Mouse (Mus musculus) CH12.LX (cell line): ENCODE data around the gene Rfxap. TPM values are rescaled to one million over a fixed set of nuclear protein-coding genes. Genes with fewer than 3 reads are reported as not detected.

ENCODE experiments used
- DNase-seq: peaks from one replicate; pipeline ENCODE4 v3.0.0-alpha.2; 2013; ENCODE audit errors: extremely low read depth
- H3K27ac ChIP-seq: 2 replicates; pipeline ENCODE4 v1.5.1; 2012; ENCODE audit warnings: low read depth, mild to moderate bottlenecking, control low read depth, moderate library complexity; ENCODE audit not compliant: insufficient read depth
- H3K27me3 ChIP-seq: replicated peaks from 2 replicates; pipeline ENCODE3; 2012; ENCODE audit warnings: inconsistent platforms
- H3K36me3 ChIP-seq, 2 experiments: replicated peaks in 1 of 2; 2 replicates each; pipeline versions ENCODE3 to v1.6.1; 2012; ENCODE audit warnings: inconsistent platforms in 1 of 2, low read length in 1 of 2, mild to moderate bottlenecking in 1 of 2, mixed read lengths in 1 of 2, moderate library complexity in 1 of 2; ENCODE audit not compliant: control insufficient read depth in 1 of 2, insufficient read depth in 1 of 2
- H3K4me1 ChIP-seq, 2 experiments: 2 replicates each; pipeline ENCODE4 v1.6.1; 2012; ENCODE audit warnings: inconsistent platforms in 1 of 2, moderate library complexity in 1 of 2; ENCODE audit not compliant: insufficient read depth in 2 of 2, control insufficient read depth in 1 of 2
- H3K4me2 ChIP-seq: 2 replicates; pipeline ENCODE4 v1.6.1; 2012; ENCODE audit warnings: low read depth, mild to moderate bottlenecking, control low read depth; ENCODE audit not compliant: poor library complexity, insufficient read depth, severe bottlenecking
- H3K4me3 ChIP-seq, 3 experiments: fragments of 150-350 bp in 1 of 3; sonication (generic) in 1 of 3; replicated peaks in 1 of 3; 2 replicates each; pipeline versions ENCODE3 to v1.5.1; 2011 to 2012; ENCODE audit warnings: low read depth in 2 of 3, low read length in 2 of 3, mild to moderate bottlenecking in 2 of 3, moderate library complexity in 2 of 3, control low read depth in 1 of 3, improper control_type of control experiment in 1 of 3, inconsistent platforms in 1 of 3, mixed read lengths in 1 of 3; ENCODE audit not compliant: poor library complexity in 1 of 3
- H3K79me2 ChIP-seq: replicated peaks from 2 replicates; pipeline ENCODE4 v1.6.1; 2012; ENCODE audit warnings: mild to moderate bottlenecking, moderate library complexity; ENCODE audit not compliant: control insufficient read depth, poor library complexity, insufficient read depth, severe bottlenecking; ENCODE audit errors: extremely low read depth
- H3K9ac ChIP-seq: 2 replicates; pipeline ENCODE4 v1.6.1; 2012; ENCODE audit warnings: low read depth, mild to moderate bottlenecking, control low read depth, moderate library complexity; ENCODE audit not compliant: insufficient read depth
- H3K9me3 ChIP-seq: replicated peaks from 2 replicates; pipeline ENCODE3; 2012; ENCODE audit warnings: low read length, inconsistent platforms, mixed read lengths
- BHLHE40 ChIP-seq: IDR thresholded peaks from 2 replicates; pipeline ENCODE4 v1.6.1; 2011; ENCODE audit warnings: mild to moderate bottlenecking, low read depth, low read length, improper control_type of control experiment
- CHD2 ChIP-seq: IDR thresholded peaks from 2 replicates; pipeline ENCODE4 v1.6.1; 2011; ENCODE audit warnings: low read length, improper control_type of control experiment
- CTCF ChIP-seq, 2 experiments: IDR thresholded peaks in 1 of 2; conservative IDR thresholded peaks in 1 of 2; 2 replicates each; pipeline ENCODE4 v1.5.1; 2011 to 2012; ENCODE audit warnings: low read depth in 2 of 2, low read length in 2 of 2, improper control_type of control experiment in 1 of 2, inconsistent platforms in 1 of 2, mild to moderate bottlenecking in 1 of 2, moderate library complexity in 1 of 2
- ELF1 ChIP-seq: IDR thresholded peaks from 2 replicates; pipeline ENCODE4 v1.6.1; 2014; ENCODE audit warnings: low read depth, mild to moderate bottlenecking, inconsistent platforms, low read length, improper control_type of control experiment
- EP300 ChIP-seq: IDR thresholded peaks from 2 replicates; pipeline ENCODE4 v1.6.1; 2011; ENCODE audit warnings: low read length, improper control_type of control experiment
- ETS1 ChIP-seq: conservative IDR thresholded peaks from 2 replicates; pipeline ENCODE4 v1.6.1; 2012; ENCODE audit warnings: low read depth, mild to moderate bottlenecking, inconsistent platforms, low read length, improper control_type of control experiment, moderate library complexity
- IRF4 ChIP-seq: IDR thresholded peaks from 2 replicates; pipeline ENCODE4 v1.6.1; 2014; ENCODE audit warnings: low read depth, mild to moderate bottlenecking, inconsistent platforms, low read length, improper control_type of control experiment
- KAT2A ChIP-seq: IDR thresholded peaks from 2 replicates; pipeline ENCODE4 v1.6.1; 2012; ENCODE audit warnings: low read length, improper control_type of control experiment, inconsistent platforms; ENCODE audit not compliant: insufficient replicate concordance
- MXI1 ChIP-seq: IDR thresholded peaks from 2 replicates; pipeline ENCODE4 v1.6.1; 2011; ENCODE audit warnings: mild to moderate bottlenecking, low read depth, low read length, improper control_type of control experiment
- PAX5 ChIP-seq: IDR thresholded peaks from 2 replicates; pipeline ENCODE4 v1.6.1; 2012; ENCODE audit warnings: low read length, inconsistent platforms, mixed read lengths
- SIN3A ChIP-seq: IDR thresholded peaks from 2 replicates; pipeline ENCODE4 v1.6.1; 2012; ENCODE audit warnings: low read length, improper control_type of control experiment, inconsistent platforms
- SMC3 ChIP-seq: IDR thresholded peaks from 2 replicates; pipeline ENCODE4 v1.6.1; 2011; ENCODE audit warnings: low read depth, low read length, improper control_type of control experiment
- USF1 ChIP-seq: IDR thresholded peaks from 2 replicates; pipeline ENCODE4 v1.6.1; 2014; ENCODE audit warnings: low read depth, mild to moderate bottlenecking, inconsistent platforms, low read length, improper control_type of control experiment
- USF2 ChIP-seq: conservative IDR thresholded peaks from 2 replicates; pipeline ENCODE4 v1.6.1; 2011; ENCODE audit warnings: low read depth, low read length, improper control_type of control experiment
- ZKSCAN1 ChIP-seq: IDR thresholded peaks from 2 replicates; pipeline ENCODE4 v1.6.1; 2012; ENCODE audit warnings: low read depth, inconsistent platforms, low read length, improper control_type of control experiment, borderline replicate concordance
- ZMIZ1 ChIP-seq: IDR thresholded peaks from 2 replicates; pipeline ENCODE4 v1.6.1; 2012; ENCODE audit warnings: low read depth, mild to moderate bottlenecking, inconsistent platforms, low read length, improper control_type of control experiment
- ZNF384 ChIP-seq: IDR thresholded peaks from 2 replicates; pipeline ENCODE4 v1.6.1; 2012; ENCODE audit warnings: low read depth, low read length, improper control_type of control experiment, inconsistent platforms
- dilution Hi-C: fragments of 300-500 bp; cut with MboI; formaldehyde crosslinking; loops from 2 replicates; pipeline ENCODE4 v1.14.3; 2020; ENCODE audit warnings: low sequenced_read_pairs; ENCODE audit not compliant: extremely low pct_unique_long_range_greater_than_20kb, extremely low pct_ligation_motif_present
- in situ Hi-C: fragments of 300-500 bp; cut with MboI; formaldehyde crosslinking; loops from 3 replicates; pipeline ENCODE4 v1.14.3; 2019; ENCODE audit warnings: low sequenced_read_pairs, low pct_ligation_motif_present, low pct_unique_long_range_greater_than_20kb, mixed read lengths
- polyA plus RNA-seq: library from polyadenylated mRNA; unstranded; fragments of >175 nt; gene quantifications from 2 replicates; pipeline ENCODE4 v1.2.1, GENCODE M21; 2012; ENCODE audit warnings: low read depth; ENCODE audit not compliant: insufficient read length
- total RNA-seq, 2 experiments: library from RNA; depleted of rRNA; stranded (reverse); fragments of 300-350 nt in 1 of 2; fragments of >200 nt in 1 of 2; gene quantifications; 2 replicates each; pipeline ENCODE4 v1.2.3; 2012 to 2014

Gene Rfxap
- total and polyA plus RNA-seq, 3 experiments = 25.8 to 38.8 (median 27.9) TPM

- peaks cover 10% of the 10 kb centered on the region for H3K9me3 ChIP-seq
- no peak within 1 kb of the TSS for H3K27ac ChIP-seq
- H3K4me3 ChIP-seq = no peak within 1 kb of the TSS
- H3K79me2 ChIP-seq = no peaks in the 10 kb centered on the region
- H3K4me2 ChIP-seq = no peak within 1 kb of the TSS
- TF ChIP-seq CTCF (conservative IDR thresholded peaks at IDR 0.05 in 1 of 2, IDR thresholded peaks at IDR 0.05 in 1 of 2; ENCODE audit: low read depth in 2 of 2, low read length in 2 of 2) (no peak), ZMIZ1 (no peak), CHD2 (no peak), USF2 (no peak), IRF4 (no peak), SMC3 (no peak), ELF1 (no peak), PAX5 (no peak), ZNF384 (no peak), BHLHE40 (no peak), USF1 (no peak), KAT2A (no peak), ETS1 (no peak), ZKSCAN1 (no peak)
- dilution Hi-C loops (no loop called here), in situ Hi-C loops (no loop called here)
- H3K4me1 ChIP-seq = peaks cover 9 to 22% of the 10 kb centered on the region in 2 experiments
- peaks cover 6 to 20% of the 10 kb centered on the region in 2 experiments for H3K36me3 ChIP-seq
- H3K27me3 ChIP-seq = no peaks in the 10 kb centered on the region
- no peak within 1 kb of the TSS for H3K9ac ChIP-seq
- DNase-seq = no peak
Observed at GRCm38 (mm10) chr3:54755145-54756041, 52.2 kb downstream of the Rfxap start, which contains the start of gene Smad9. Gene Smad9, plus strand, starts transcription at chr3:54755582.

GRCm38 (mm10) chr3:54753411-54753810 lies 54.2 kb downstream of the Rfxap start:
- peaks cover 16 to 40% of the 10 kb centered on the region in 2 experiments for H3K36me3 ChIP-seq
- no peak for TF ChIP-seq CTCF (conservative IDR thresholded peaks at IDR 0.05 in 1 of 2, IDR thresholded peaks at IDR 0.05 in 1 of 2; ENCODE audit: low read depth in 2 of 2, low read length in 2 of 2)
- no peak for TF ChIP-seq SMC3
- TF ChIP-seq USF1 = no peak
- no peak; the same call in 1 of the 2 replicates for TF ChIP-seq IRF4
- TF ChIP-seq EP300 = peak; percentile 22; the same call in 1 of the 2 replicates
- no peak for TF ChIP-seq MXI1
- peak; percentile 78 for TF ChIP-seq ETS1
- 0 out of 2 replicates have a peak, but pooled peaks have one; percentile 16 for TF ChIP-seq SIN3A
- TF ChIP-seq BHLHE40 = peak; percentile 64
- H3K9ac ChIP-seq = no peak overlapping the region
- peaks cover 9 to 22% of the 10 kb centered on the region in 2 experiments for H3K4me1 ChIP-seq
- H3K27me3 ChIP-seq = no peaks in the 10 kb centered on the region
- peaks cover 11% of the 10 kb centered on the region for H3K9me3 ChIP-seq
- DNase-seq = peak; percentile 82
- dilution Hi-C loops (no loop called here), in situ Hi-C loops (no loop called here)
- no peak overlapping the region for H3K4me2 ChIP-seq
- no peak overlapping the region for H3K27ac ChIP-seq
- H3K79me2 ChIP-seq = no peaks in the 10 kb centered on the region
- no peak overlapping the region for H3K4me3 ChIP-seq

Other genes with a start within 250 kb of the Rfxap start
- gene Supt20, start 115.0 kb downstream of the Rfxap start, total RNA-seq (2012; rRNA removed) = 34.1 and 36.6 TPM in 2 replicates
- gene Supt20, start 115.0 kb downstream of the Rfxap start, total RNA-seq (2014; rRNA removed) = 38.6 and 45.3 TPM in 2 replicates
- gene Supt20, start 115.0 kb downstream of the Rfxap start, polyA plus RNA-seq = 66.3 and 69.5 TPM in 2 replicates
- gene Gm21958, start 93.4 kb downstream of the Rfxap start, total RNA-seq (2012; rRNA removed) = not detected in 2 replicates
- not detected in 2 replicates for gene Gm21958, start 93.4 kb downstream of the Rfxap start, total RNA-seq (2014; rRNA removed)
- gene Gm21958, start 93.4 kb downstream of the Rfxap start, polyA plus RNA-seq = 0.61 TPM in 1 of 2 replicates, not detected in the other
- gene Exosc8, start 72.4 kb downstream of the Rfxap start, total RNA-seq (2012; rRNA removed) = 124 and 153 TPM in 2 replicates
- gene Exosc8, start 72.4 kb downstream of the Rfxap start, total RNA-seq (2014; rRNA removed) = 102 and 107 TPM in 2 replicates
- 230 and 238 TPM in 2 replicates for gene Exosc8, start 72.4 kb downstream of the Rfxap start, polyA plus RNA-seq
- gene Alg5, start 72.3 kb downstream of the Rfxap start, total RNA-seq (2012; rRNA removed) = 48.0 and 48.1 TPM in 2 replicates
- 31.5 and 33.9 TPM in 2 replicates for gene Alg5, start 72.3 kb downstream of the Rfxap start, total RNA-seq (2014; rRNA removed)
- 52.0 and 63.7 TPM in 2 replicates for gene Alg5, start 72.3 kb downstream of the Rfxap start, polyA plus RNA-seq
- 0.08 and 0.13 TPM in 2 replicates for gene Smad9, start 52.2 kb downstream of the Rfxap start, total RNA-seq (2012; rRNA removed)
- 0.20 and 0.22 TPM in 2 replicates for gene Smad9, start 52.2 kb downstream of the Rfxap start, total RNA-seq (2014; rRNA removed)
- 0.23 TPM in 2 replicates for gene Smad9, start 52.2 kb downstream of the Rfxap start, polyA plus RNA-seq
- not detected in 2 replicates for gene Sertm1, start 108.1 kb upstream of the Rfxap start, total RNA-seq (2012; rRNA removed)
- not detected in 2 replicates for gene Sertm1, start 108.1 kb upstream of the Rfxap start, total RNA-seq (2014; rRNA removed)
- gene Sertm1, start 108.1 kb upstream of the Rfxap start, polyA plus RNA-seq = not detected in 2 replicates
- gene Ccna1, start 247.7 kb upstream of the Rfxap start, total RNA-seq (2012; rRNA removed) = not detected in 2 replicates
- gene Ccna1, start 247.7 kb upstream of the Rfxap start, total RNA-seq (2014; rRNA removed) = not detected in 2 replicates
- gene Ccna1, start 247.7 kb upstream of the Rfxap start, polyA plus RNA-seq = not detected in 2 replicates